Mouse (Mus musculus) forebrain, embryonic 11.5 days (tissue): ENCODE data around the gene Kank1. TPM values are rescaled to one million over a fixed set of nuclear protein-coding genes. Genes with fewer than 3 reads are reported as not detected.

ENCODE experiments used
- ATAC-seq: fragments of 200-750 bp; cut with Nextera tagmentation; replicated peaks from 2 replicates; pipeline ENCODE4 v1.8.0; 2017; ENCODE audit warnings: moderate TSS enrichment; ENCODE audit not compliant: low FRiP score
- DNase-seq: peaks from one replicate; pipeline ENCODE4 v3.0.0-alpha.2; 2017; ENCODE audit warnings: low spot score
- H3K27ac ChIP-seq: fragments of 300-500 bp; sonication (generic); 2 replicates; pipeline ENCODE4 v1.5.1; 2014; ENCODE audit warnings: low read depth, low read length
- H3K27me3 ChIP-seq: fragments of 300-500 bp; sonication (generic); 2 replicates; pipeline ENCODE4 v1.6.1; 2014; ENCODE audit warnings: mild to moderate bottlenecking, low read length, mixed read lengths; ENCODE audit not compliant: control insufficient read depth, insufficient read depth
- H3K36me3 ChIP-seq: fragments of 300-500 bp; sonication (generic); 2 replicates; pipeline ENCODE4 v1.6.1; 2014; ENCODE audit warnings: mild to moderate bottlenecking, low read length, moderate library complexity, mixed read lengths; ENCODE audit not compliant: control insufficient read depth, insufficient read depth
- H3K4me1 ChIP-seq: fragments of 300-500 bp; sonication (generic); replicated peaks from 2 replicates; pipeline ENCODE4 v1.6.1; 2014; ENCODE audit warnings: low read length, mixed read lengths; ENCODE audit not compliant: control insufficient read depth, insufficient read depth
- H3K4me2 ChIP-seq: fragments of 300-500 bp; sonication (generic); 2 replicates; pipeline ENCODE4 v1.6.1; 2014; ENCODE audit warnings: low read depth, mild to moderate bottlenecking, low read length, moderate library complexity, mixed read lengths; ENCODE audit not compliant: severe bottlenecking
- H3K4me3 ChIP-seq: fragments of 300-500 bp; sonication (generic); 2 replicates; pipeline ENCODE4 v1.5.1; 2014; ENCODE audit warnings: low read depth, low read length
- H3K9ac ChIP-seq: fragments of 300-500 bp; sonication (generic); 2 replicates; pipeline ENCODE4 v1.6.1; 2014; ENCODE audit warnings: low read length
- H3K9me3 ChIP-seq: fragments of 300-500 bp; sonication (generic); 2 replicates; pipeline ENCODE4 v1.6.1; 2016; ENCODE audit warnings: low read length, mixed read lengths; ENCODE audit not compliant: control insufficient read depth
- WGBS: fragments of 180-500 bp; shearing (Covaris S2); extraction: QIAGEN DNeasy Blood & Tissue Kit; methylation state at CpG from one replicate; pipeline ENCODE4 v1.1.7; 2014; 5-methylcytosine and 5-hydroxymethylcytosine counted together
- polyA plus RNA-seq: library from polyadenylated mRNA; unstranded; fragments of >200 nt; fragmentation: Nextera tagmentation; extraction: Ambion mirVana; gene quantifications from 2 replicates; pipeline ENCODE4 v1.2.1, GENCODE M21; 2014

The Kank1 gene
- polyA plus RNA-seq, 1 experiment from 2014 or later, result 15.3 TPM

- Histone ChIP-seq H3K36me3 (no peaks in the 10 kb centered on the region), H3K4me2 (no peak overlapping the region), H3K4me1 (no peaks in the 10 kb centered on the region), H3K27me3 (no peaks in the 10 kb centered on the region), H3K9ac (no peak overlapping the region), H3K9me3 (no peaks in the 10 kb centered on the region), H3K27ac (no peak overlapping the region), H3K4me3 (no peak overlapping the region)
- 69% methylated on average over 5 of the region's 5 CpGs for WGBS
- no peak for DNase-seq
- ATAC-seq, result no peak
These were observed 242.4 kb downstream of the Kank1 start for GRCm38 (mm10) chr19:25479152-25479669.

GRCm38 (mm10) chr19:25480820-25481219 lies 244.0 kb downstream of the Kank1 start:
- no peaks in the 10 kb centered on the region for H3K4me1 ChIP-seq
- H3K36me3 ChIP-seq, result no peaks in the 10 kb centered on the region
- no peak for ATAC-seq
- 85% methylated on average over 6 of the region's 6 CpGs for WGBS
- no peak overlapping the region for H3K4me2 ChIP-seq
- no peak for DNase-seq
- no peak overlapping the region for H3K9ac ChIP-seq
- no peaks in the 10 kb centered on the region for H3K9me3 ChIP-seq
- H3K27me3 ChIP-seq, result peaks cover 1% of the 10 kb centered on the region; the same call in 1 of the 2 replicates
- H3K4me3 ChIP-seq, result no peak overlapping the region
- H3K27ac ChIP-seq, result no peak overlapping the region

Other genes with a start within 250 kb of the Kank1 start
- gene Dock8, start 237.4 kb upstream of the Kank1 start, polyA plus RNA-seq, result 1.3 and 1.6 TPM in 2 replicates